Mouse (Mus musculus): ENCODE measurements at regions not wholly inside any gene's neighbourhood (a gene's known extent, or its start where the extent isn't known, plus 50 kb on each side); places are given as distances from the start of the nearest gene placed in this dataset.
A peak's percentile ranks its signal among the peaks of the same experiment; 100 is the strongest.

DNA sequence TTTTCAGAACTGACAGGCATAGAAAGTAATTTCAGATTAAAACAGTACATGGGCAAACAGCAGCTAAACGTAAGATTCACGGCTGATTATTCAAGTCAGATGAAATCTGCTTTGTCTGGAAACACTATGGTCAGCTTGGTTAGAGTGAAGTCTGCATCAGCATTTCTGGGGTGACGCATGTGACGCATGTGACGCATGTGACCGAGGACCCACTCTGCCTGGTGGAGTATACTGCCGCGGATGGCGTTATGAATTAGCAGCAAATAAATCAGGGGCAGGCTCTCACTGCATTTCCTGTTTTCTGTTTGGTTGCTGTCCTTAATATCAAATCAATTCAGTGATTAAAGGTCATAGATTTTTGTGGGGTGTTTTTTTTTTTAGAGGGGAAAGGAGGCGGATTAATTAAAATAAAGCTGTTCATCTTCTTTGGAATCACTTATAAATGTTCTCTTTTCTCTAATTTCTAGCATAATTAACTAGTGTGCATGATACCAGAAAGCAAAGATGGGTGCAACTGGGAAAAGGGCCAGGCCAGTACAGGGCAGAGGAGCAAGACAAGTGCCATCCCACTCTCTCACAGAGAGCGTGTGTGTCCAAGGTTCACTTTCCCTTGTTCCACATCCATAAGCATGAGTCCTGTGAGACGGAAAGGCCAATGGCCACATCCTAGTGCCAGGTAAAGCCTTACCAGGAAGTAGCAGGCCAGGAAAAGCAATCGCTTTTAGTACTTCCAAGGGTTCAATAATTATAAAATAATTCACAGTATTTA lies 285.7 kb upstream of the Smim15 start:
- Histone ChIP-seq H3K36me3 (replicated peaks) (peaks cover 24% of the 10 kb centered on the region), H3K4me3 (no peak overlapping the region), H3K4me1 (no peaks in the 10 kb centered on the region), H3K9me3 (no peaks in the 10 kb centered on the region), H3K27ac (no peak overlapping the region), H3K27me3 (ENCODE audit: poor library complexity, severe bottlenecking) (no peaks in the 10 kb centered on the region)
- no peak for DNase-seq (ENCODE audit: extremely low spot score, low spot score)
- WGBS = 96% methylated on average over 13 of the region's 13 CpGs

DNA sequence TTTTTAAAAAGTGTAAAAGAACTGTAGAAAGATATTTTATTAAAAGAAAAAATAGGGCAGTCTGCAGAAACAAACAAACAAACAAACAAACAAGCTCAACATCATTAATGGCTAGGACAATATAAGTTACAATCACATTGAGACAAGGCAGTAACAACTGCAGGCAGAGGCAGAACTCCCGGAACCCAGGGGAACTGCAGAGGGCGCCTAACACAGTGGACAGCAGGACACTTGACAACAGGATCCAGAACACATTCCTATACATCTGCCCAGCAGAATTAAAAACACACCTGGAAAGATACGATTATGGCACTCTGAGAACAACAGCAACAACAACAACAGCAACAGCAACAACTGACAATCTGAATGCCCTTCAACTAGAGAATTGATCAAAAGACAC lies 291.5 kb upstream of the Smim15 start:
- H3K27ac ChIP-seq = no peak overlapping the region
- H3K9me3 ChIP-seq = no peaks in the 10 kb centered on the region
- H3K4me1 ChIP-seq = no peaks in the 10 kb centered on the region
- 71% methylated on average over 3 of the region's 3 CpGs for WGBS
- no peaks in the 10 kb centered on the region for H3K27me3 ChIP-seq (ENCODE audit: poor library complexity, severe bottlenecking)
- H3K4me3 ChIP-seq = no peak overlapping the region
- DNase-seq (ENCODE audit: extremely low spot score, low spot score) = no peak
- H3K36me3 ChIP-seq (replicated peaks) = peaks cover 25% of the 10 kb centered on the region

DNA sequence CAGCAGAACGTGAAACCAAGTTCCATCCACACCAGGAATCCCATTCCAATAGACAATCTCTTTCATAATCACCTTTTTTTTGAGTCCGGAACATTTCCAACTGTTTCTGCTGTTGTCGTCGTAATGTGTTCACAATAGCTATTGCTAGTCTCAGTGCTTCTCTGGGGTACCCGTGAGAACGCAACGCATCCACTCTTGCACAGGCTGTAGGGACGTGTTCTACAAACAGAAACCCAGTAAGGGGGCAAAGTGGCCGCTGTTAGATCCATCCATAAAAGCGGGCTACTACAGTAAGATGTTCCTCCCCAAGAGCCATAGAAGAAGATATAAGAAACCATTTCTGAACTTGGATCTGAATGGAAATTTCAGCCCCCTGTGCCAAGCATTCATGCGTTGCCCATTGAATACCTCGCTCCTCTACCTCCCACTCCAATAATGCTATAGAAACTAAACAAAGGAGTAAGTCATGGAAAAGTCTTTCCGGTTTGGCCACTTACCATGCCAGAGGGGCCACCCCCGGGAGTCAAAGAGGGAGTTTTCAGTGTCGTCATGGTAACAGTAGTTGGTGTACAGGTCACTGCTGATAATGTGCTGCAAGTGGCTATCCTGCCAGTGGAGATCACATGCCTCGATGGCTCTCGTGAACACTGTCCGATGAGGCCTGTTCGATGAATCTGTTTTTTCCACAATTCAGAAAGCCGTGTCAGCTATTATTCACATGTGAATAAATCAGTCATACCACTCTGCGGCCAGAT lies 300.6 kb upstream of the Smim15 start:
- Histone ChIP-seq H3K27me3 (ENCODE audit: poor library complexity, severe bottlenecking) (no peaks in the 10 kb centered on the region), H3K27ac (no peak overlapping the region), H3K4me3 (no peak overlapping the region), H3K9me3 (no peaks in the 10 kb centered on the region), H3K4me1 (peaks cover 23% of the 10 kb centered on the region), H3K36me3 (replicated peaks) (peaks cover 71% of the 10 kb centered on the region)
- peak; percentile 43 for DNase-seq (ENCODE audit: extremely low spot score, low spot score)
- WGBS = 70% methylated on average over 21 of the region's 21 CpGs

DNA sequence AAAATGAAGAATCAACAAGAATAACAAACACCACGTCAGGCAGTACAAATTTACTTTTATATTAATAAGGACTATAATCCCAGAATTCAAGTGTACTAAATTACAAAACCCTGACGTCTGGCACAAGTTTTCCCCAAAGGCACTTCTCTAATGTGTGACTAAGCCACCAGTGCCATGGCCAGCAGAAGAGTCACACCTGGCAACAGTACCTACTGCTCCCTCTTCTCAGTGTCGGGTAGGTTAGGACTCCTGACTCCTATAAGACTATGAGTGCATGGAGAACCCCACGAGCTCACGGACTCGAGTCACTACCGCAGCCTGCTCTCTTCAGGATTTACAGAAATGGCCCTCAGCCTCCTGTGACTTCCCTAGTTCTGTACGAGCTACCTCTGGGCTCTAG lies 307.7 kb upstream of the Smim15 start:
- WGBS = 90% methylated on average over 8 of the region's 8 CpGs
- H3K9me3 ChIP-seq = no peaks in the 10 kb centered on the region
- peaks cover 66% of the 10 kb centered on the region for H3K36me3 ChIP-seq (replicated peaks)
- H3K27me3 ChIP-seq (ENCODE audit: poor library complexity, severe bottlenecking) = no peaks in the 10 kb centered on the region
- no peak for DNase-seq (ENCODE audit: extremely low spot score, low spot score)
- no peak overlapping the region for H3K27ac ChIP-seq
- no peak overlapping the region for H3K4me3 ChIP-seq
- 0 out of 2 replicates have a peak, but pooled peaks cover 2% of the 10 kb centered on the region for H3K4me1 ChIP-seq

DNA sequence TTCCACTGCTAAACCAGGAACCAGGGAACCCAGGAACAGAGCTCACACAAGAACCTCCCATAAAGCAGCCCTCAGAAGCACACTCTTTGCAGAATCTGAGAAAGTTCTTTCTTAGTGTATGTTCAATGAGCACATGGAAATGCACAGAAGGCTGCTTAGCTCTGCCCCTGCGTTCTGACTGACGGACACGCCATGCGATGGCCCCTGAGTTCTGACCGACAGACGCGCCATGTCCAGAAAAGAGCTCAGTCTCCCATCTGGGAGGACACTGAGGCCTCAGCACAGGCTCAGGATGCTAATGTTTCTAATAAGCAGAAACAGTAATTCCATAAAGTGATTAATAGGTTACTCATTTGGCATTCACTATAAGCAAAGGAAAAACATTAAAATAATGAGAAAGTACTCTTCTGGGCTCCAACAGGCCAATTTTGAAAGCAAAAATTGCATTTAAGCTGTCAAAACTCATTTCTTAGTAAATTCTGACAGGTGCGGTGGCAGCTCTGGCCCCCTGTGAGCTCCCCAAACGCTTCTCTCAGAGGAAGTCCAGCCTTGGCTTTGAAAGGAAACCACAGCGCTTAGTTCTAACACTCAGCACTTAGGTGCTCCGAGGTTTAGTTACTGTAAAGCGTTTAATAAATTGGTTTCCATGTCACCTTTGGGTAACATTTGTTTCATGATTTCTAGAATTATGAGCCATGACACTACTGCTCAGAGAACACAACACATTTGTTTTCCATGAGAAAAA lies 309.9 kb upstream of the Smim15 start:
- 93% methylated on average over 12 of the region's 12 CpGs for WGBS
- Histone ChIP-seq H3K27me3 (ENCODE audit: poor library complexity, severe bottlenecking) (no peaks in the 10 kb centered on the region), H3K27ac (no peak overlapping the region), H3K9me3 (no peaks in the 10 kb centered on the region), H3K4me3 (no peak overlapping the region), H3K36me3 (replicated peaks) (peaks cover 70% of the 10 kb centered on the region), H3K4me1 (0 out of 2 replicates have a peak, but pooled peaks cover 2% of the 10 kb centered on the region)
- DNase-seq (ENCODE audit: extremely low spot score, low spot score) = peak; percentile 13

DNA sequence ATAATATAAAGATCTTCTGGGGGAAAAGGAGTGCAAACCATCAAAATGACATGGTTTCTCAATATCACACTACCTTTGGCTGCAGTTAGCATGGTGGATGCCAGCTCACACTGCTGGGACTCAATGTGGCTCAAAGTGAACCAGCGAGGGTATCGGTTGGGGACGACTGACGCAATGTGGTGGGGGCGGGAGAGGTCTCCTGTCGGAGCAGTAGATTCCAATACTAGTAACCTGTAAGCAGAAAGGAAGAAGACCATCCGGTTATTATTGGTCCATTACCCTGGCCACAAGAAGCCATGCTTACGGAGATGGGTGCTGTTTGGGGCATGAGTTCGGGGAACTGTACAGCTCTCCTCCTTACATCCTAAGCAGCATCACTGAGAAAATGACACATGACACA lies 313.3 kb upstream of the Smim15 start:
- 0 out of 2 replicates have a peak, but pooled peaks cover 2% of the 10 kb centered on the region for H3K4me1 ChIP-seq
- H3K27me3 ChIP-seq (ENCODE audit: poor library complexity, severe bottlenecking) = no peaks in the 10 kb centered on the region
- H3K4me3 ChIP-seq = no peak overlapping the region
- H3K9me3 ChIP-seq = no peaks in the 10 kb centered on the region
- peaks cover 81% of the 10 kb centered on the region for H3K36me3 ChIP-seq (replicated peaks)
- H3K27ac ChIP-seq = no peak overlapping the region
- no peak for DNase-seq (ENCODE audit: extremely low spot score, low spot score)
- 91% methylated on average over 9 of the region's 9 CpGs for WGBS

GRCm38 (mm10) chr13:107726491-107726890 lies 317.8 kb upstream of the Smim15 start:
- Histone ChIP-seq H3K27me3 (ENCODE audit: poor library complexity, severe bottlenecking) (no peaks in the 10 kb centered on the region), H3K4me3 (no peak overlapping the region), H3K9me3 (no peaks in the 10 kb centered on the region), H3K4me1 (no peaks in the 10 kb centered on the region; the same call in 1 of the 2 replicates), H3K27ac (no peak overlapping the region), H3K36me3 (replicated peaks) (peaks cover 68% of the 10 kb centered on the region)
- WGBS = 98% methylated on average over 20 of the region's 20 CpGs
- DNase-seq (ENCODE audit: extremely low spot score, low spot score) = no peak

- DNase-seq (ENCODE audit: extremely low spot score, low spot score) = no peak
- H3K4me3 ChIP-seq = no peak overlapping the region
- no peak overlapping the region for H3K27ac ChIP-seq
- 89% methylated on average over 11 of the region's 11 CpGs for WGBS
- no peaks in the 10 kb centered on the region for H3K9me3 ChIP-seq
- H3K36me3 ChIP-seq (replicated peaks) = peaks cover 25% of the 10 kb centered on the region
- peaks cover 18% of the 10 kb centered on the region for H3K4me1 ChIP-seq
- no peaks in the 10 kb centered on the region for H3K27me3 ChIP-seq (ENCODE audit: poor library complexity, severe bottlenecking)
These were observed 322.3 kb upstream of the Smim15 start for GRCm38 (mm10) chr13:107721901-107722300.

DNA sequence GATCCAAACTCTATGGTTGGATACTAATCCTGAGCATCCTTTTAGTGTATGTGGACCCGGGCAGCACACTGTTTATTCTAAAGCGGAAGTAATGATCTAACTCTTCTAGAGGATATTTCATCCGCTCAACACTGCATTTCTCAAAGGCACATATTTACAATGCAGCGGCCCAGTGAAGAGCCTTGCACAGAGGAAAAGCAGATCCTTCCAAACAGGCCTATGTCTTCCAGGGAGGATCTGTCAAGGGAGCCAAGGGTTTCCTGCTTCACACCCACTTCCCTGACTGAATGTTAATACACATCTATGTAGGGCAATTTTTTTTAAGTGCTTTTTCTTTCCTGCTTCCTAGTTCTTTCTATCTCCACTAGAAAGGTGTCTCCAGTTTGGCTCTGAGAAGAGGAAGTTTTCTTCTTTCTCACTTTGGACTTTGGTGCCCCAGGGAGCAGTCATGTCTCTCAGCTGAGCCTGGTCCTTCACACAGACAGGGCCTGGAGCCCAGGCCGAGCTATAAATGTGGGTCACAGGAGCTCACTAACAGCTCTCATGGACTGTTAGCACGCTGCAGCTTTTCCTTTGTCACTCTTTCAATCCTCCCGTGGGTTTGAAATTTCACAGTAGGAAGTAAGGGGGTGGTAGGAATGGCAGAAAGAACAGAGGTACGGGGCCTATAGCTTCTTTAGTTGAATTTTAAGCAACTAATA lies 323.2 kb upstream of the Smim15 start:
- H3K27me3 ChIP-seq (ENCODE audit: poor library complexity, severe bottlenecking) = no peaks in the 10 kb centered on the region
- H3K4me1 ChIP-seq = peaks cover 21% of the 10 kb centered on the region
- WGBS = 82% methylated on average over 8 of the region's 8 CpGs
- H3K27ac ChIP-seq = no peak overlapping the region
- no peak overlapping the region for H3K4me3 ChIP-seq
- H3K9me3 ChIP-seq = no peaks in the 10 kb centered on the region
- peaks cover 16% of the 10 kb centered on the region for H3K36me3 ChIP-seq (replicated peaks)
- DNase-seq (ENCODE audit: extremely low spot score, low spot score) = no peak

DNA sequence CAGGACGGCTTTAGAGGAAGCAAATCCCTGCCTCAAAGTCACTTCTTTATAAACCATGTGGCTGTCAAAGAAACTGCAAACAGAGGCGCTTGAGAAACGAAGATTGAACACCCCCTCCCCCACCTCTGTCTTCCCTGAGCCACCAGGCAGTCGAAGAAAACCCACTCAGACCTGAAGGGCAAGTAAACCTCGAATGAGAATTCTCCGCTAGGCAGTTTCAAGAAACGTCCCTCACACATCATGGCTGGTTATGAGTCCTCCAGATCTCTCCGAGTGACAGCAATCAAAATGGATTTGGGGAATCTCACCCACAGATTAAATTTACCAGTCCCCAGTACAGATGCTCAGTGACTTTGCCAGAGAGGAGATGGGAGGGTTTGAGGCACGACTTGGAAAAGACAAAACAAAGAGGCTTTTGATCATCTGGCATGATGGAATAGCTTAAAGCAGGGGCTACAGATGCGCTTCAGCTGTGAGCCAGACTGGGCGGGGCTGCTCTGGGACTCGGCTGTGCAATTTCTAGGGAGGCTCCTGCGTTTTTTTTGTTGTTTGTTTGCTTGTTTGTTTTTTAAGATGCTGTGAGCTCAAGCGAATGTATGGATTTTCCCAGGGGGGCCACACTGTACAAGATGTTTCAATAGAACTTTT lies 325.1 kb upstream of the Smim15 start:
- H3K36me3 ChIP-seq (replicated peaks) = peaks cover 5% of the 10 kb centered on the region; the same call in 1 of the 2 replicates
- H3K27ac ChIP-seq = no peak overlapping the region
- no peak for DNase-seq (ENCODE audit: extremely low spot score, low spot score)
- WGBS = 46% methylated on average over 14 of the region's 14 CpGs
- H3K4me1 ChIP-seq = peaks cover 24% of the 10 kb centered on the region
- H3K4me3 ChIP-seq = no peak overlapping the region
- no peaks in the 10 kb centered on the region for H3K9me3 ChIP-seq
- H3K27me3 ChIP-seq (ENCODE audit: poor library complexity, severe bottlenecking) = no peaks in the 10 kb centered on the region

- Histone ChIP-seq H3K4me3 (no peak overlapping the region), H3K27me3 (ENCODE audit: poor library complexity, severe bottlenecking) (no peaks in the 10 kb centered on the region), H3K27ac (no peak overlapping the region), H3K36me3 (replicated peaks) (no peaks in the 10 kb centered on the region), H3K9me3 (no peaks in the 10 kb centered on the region), H3K4me1 (peaks cover 24% of the 10 kb centered on the region)
- 95% methylated on average over 4 of the region's 4 CpGs for WGBS
- DNase-seq (ENCODE audit: extremely low spot score, low spot score) = no peak
These were observed 328.6 kb upstream of the Smim15 start for GRCm38 (mm10) chr13:107715616-107716015.

- Histone ChIP-seq H3K9me3 (no peaks in the 10 kb centered on the region), H3K36me3 (replicated peaks) (no peaks in the 10 kb centered on the region), H3K4me1 (peaks cover 18% of the 10 kb centered on the region), H3K4me3 (no peak overlapping the region), H3K27ac (no peak overlapping the region), H3K27me3 (ENCODE audit: poor library complexity, severe bottlenecking) (no peaks in the 10 kb centered on the region)
- no peak for DNase-seq (ENCODE audit: extremely low spot score, low spot score)
- 92% methylated on average over 1 of the region's 1 CpGs for WGBS
These were observed 330.2 kb upstream of the Smim15 start for GRCm38 (mm10) chr13:107714001-107714400.

All from forebrain, embryonic 10.5 days (tissue).